Mouse (Mus musculus): ENCODE results near the gene Arhgef1.

GRCm38 (mm10) chr7:24964897-24965535 lies 62.3 kb downstream of the Arhgef1 start:
- TF ChIP-seq POLR2A (IDR thresholded peaks at IDR 0.05; ENCODE audit: control insufficient read depth, low read depth, low read length) (no peak), CTCF (IDR thresholded peaks at IDR 0.05; ENCODE audit: control insufficient read depth, insufficient read depth, insufficient replicate concordance, low read depth, low read length) (peak; percentile 79)

Measured in testis, adult 2 months (tissue).